Mouse (Mus musculus) midbrain, embryonic 11.5 days (tissue): ENCODE results near the gene Stab1. TPM values are rescaled to one million over a fixed set of nuclear protein-coding genes. Genes with fewer than 3 reads are reported as not detected.
A peak's percentile ranks its signal among the peaks of the same experiment; 100 is the strongest.

Experiments used
- ATAC-seq: fragments of 200-750 bp; cut with Nextera tagmentation; 2 replicates; pipeline ENCODE4 v1.8.0; 2017; ENCODE audit warnings: moderate TSS enrichment, moderate library complexity; ENCODE audit not compliant: low FRiP score
- DNase-seq: peaks from one replicate; pipeline ENCODE4 v3.0.0; 2015; ENCODE audit warnings: low spot score; ENCODE audit errors: missing footprints
- H3K27ac ChIP-seq: fragments of 300-500 bp; sonication (generic); 2 replicates; pipeline ENCODE4 v1.5.1; 2014; ENCODE audit warnings: low read depth, low read length
- H3K27me3 ChIP-seq: fragments of 300-500 bp; sonication (generic); 2 replicates; pipeline ENCODE4 v1.6.1; 2014; ENCODE audit warnings: mild to moderate bottlenecking, low read length, moderate library complexity, mixed read lengths; ENCODE audit not compliant: control insufficient read depth, insufficient read depth
- H3K36me3 ChIP-seq: fragments of 300-500 bp; sonication (generic); 2 replicates; pipeline ENCODE4 v1.6.1; 2014; ENCODE audit warnings: mild to moderate bottlenecking, low read length, moderate library complexity, mixed read lengths; ENCODE audit not compliant: control insufficient read depth, insufficient read depth
- H3K4me1 ChIP-seq: fragments of 300-500 bp; sonication (generic); 2 replicates; pipeline ENCODE4 v1.6.1; 2014; ENCODE audit warnings: low read length; ENCODE audit not compliant: control insufficient read depth, insufficient read depth
- H3K4me2 ChIP-seq: fragments of 300-500 bp; sonication (generic); 2 replicates; pipeline ENCODE4 v1.6.1; 2014; ENCODE audit warnings: mild to moderate bottlenecking, moderate library complexity
- H3K4me3 ChIP-seq: fragments of 300-500 bp; sonication (generic); 2 replicates; pipeline ENCODE4 v1.5.1; 2014; ENCODE audit warnings: low read depth, low read length
- H3K9ac ChIP-seq: fragments of 300-500 bp; sonication (generic); 2 replicates; pipeline ENCODE4 v1.6.1; 2014; ENCODE audit warnings: low read length
- H3K9me3 ChIP-seq: fragments of 300-500 bp; sonication (generic); 2 replicates; pipeline ENCODE4 v1.6.1; 2016; ENCODE audit warnings: low read length; ENCODE audit not compliant: control insufficient read depth
- WGBS: fragments of 180-500 bp; shearing (Covaris S2); extraction: QIAGEN DNeasy Blood & Tissue Kit; methylation state at CpG from one replicate; pipeline ENCODE4 v1.1.7; 2014; 5-methylcytosine and 5-hydroxymethylcytosine counted together
- polyA plus RNA-seq: library from polyadenylated mRNA; unstranded; fragments of >200 nt; fragmentation: Nextera tagmentation; extraction: Ambion mirVana; gene quantifications from 2 replicates; pipeline ENCODE4 v1.2.1, GENCODE M21; 2014

Gene Stab1
- polyA plus RNA-seq, 1 experiment from 2014 or later, result 28.6 TPM

GRCm38 (mm10) chr14:31132031-31132430 is 36.4 kb downstream of the Stab1 start:
- Histone ChIP-seq H3K9ac (peak overlapping the region; percentile 97), H3K27ac (no peak overlapping the region), H3K4me1 (peaks cover 27% of the 10 kb centered on the region), H3K27me3 (no peaks in the 10 kb centered on the region), H3K4me2 (peak overlapping the region; percentile 85), H3K9me3 (no peaks in the 10 kb centered on the region), H3K4me3 (peak overlapping the region; percentile 92), H3K36me3 (peaks cover 17% of the 10 kb centered on the region)
- ATAC-seq (no peak), DNase-seq (no peak)
- WGBS, result 13% methylated on average over 6 of the region's 6 CpGs

- no peak for ATAC-seq
- peak overlapping the region; percentile 85 for H3K4me2 ChIP-seq
- peaks cover 27% of the 10 kb centered on the region for H3K4me1 ChIP-seq
- no peaks in the 10 kb centered on the region for H3K27me3 ChIP-seq
- peaks cover 10% of the 10 kb centered on the region for H3K36me3 ChIP-seq
- H3K9me3 ChIP-seq, result no peaks in the 10 kb centered on the region
- H3K27ac ChIP-seq, result peak overlapping the region; percentile 90
- peak; percentile 93 for DNase-seq
- H3K9ac ChIP-seq, result peak overlapping the region; percentile 97
- peak overlapping the region; percentile 92 for H3K4me3 ChIP-seq
- under 1% methylated on average over 43 of the region's 43 CpGs for WGBS
Observed at GRCm38 (mm10) chr14:31131272-31131821, 37.1 kb downstream of the Stab1 start.

GRCm38 (mm10) chr14:31130236-31131220 is 37.9 kb downstream of the Stab1 start, which contains the start of gene Nt5dc2:
TSS of gene Nt5dc2 (plus strand) at chr14:31131053.
- H3K4me1 ChIP-seq, result peaks cover 27% of the 10 kb centered on the region

GRCm38 (mm10) chr14:31129326-31130235 is 38.9 kb downstream of the Stab1 start:
- Histone ChIP-seq H3K27ac (peak overlapping the region; percentile 90), H3K4me1 (peaks cover 30% of the 10 kb centered on the region), H3K4me3 (peak overlapping the region; percentile 4; the same call in 1 of the 2 replicates), H3K9me3 (no peaks in the 10 kb centered on the region), H3K9ac (peak overlapping the region; percentile 97), H3K36me3 (no peaks in the 10 kb centered on the region; the same call in 1 of the 2 replicates), H3K27me3 (no peaks in the 10 kb centered on the region), H3K4me2 (peak overlapping the region; percentile 85)
- WGBS, result 70% methylated on average over 15 of the region's 15 CpGs
- ATAC-seq, result no peak
- DNase-seq, result no peak

More at GRCm38 (mm10) chr14:31130236-31131220, 37.9 kb downstream of the Stab1 start, which contains the start of gene Nt5dc2:
- no peaks in the 10 kb centered on the region for H3K27me3 ChIP-seq
- WGBS, result 4% methylated on average over 57 of the region's 63 CpGs
- peak; percentile 99 for DNase-seq
- peak within 1 kb of the TSS; percentile 85 for H3K4me2 ChIP-seq
- ATAC-seq, result peak; percentile 90
- peak within 1 kb of the TSS; percentile 97 for H3K9ac ChIP-seq
- H3K9me3 ChIP-seq, result no peaks in the 10 kb centered on the region
- peak within 1 kb of the TSS; percentile 92 for H3K4me3 ChIP-seq
- peaks cover 5% of the 10 kb centered on the region for H3K36me3 ChIP-seq
- peak within 1 kb of the TSS; percentile 90 for H3K27ac ChIP-seq

DNA sequence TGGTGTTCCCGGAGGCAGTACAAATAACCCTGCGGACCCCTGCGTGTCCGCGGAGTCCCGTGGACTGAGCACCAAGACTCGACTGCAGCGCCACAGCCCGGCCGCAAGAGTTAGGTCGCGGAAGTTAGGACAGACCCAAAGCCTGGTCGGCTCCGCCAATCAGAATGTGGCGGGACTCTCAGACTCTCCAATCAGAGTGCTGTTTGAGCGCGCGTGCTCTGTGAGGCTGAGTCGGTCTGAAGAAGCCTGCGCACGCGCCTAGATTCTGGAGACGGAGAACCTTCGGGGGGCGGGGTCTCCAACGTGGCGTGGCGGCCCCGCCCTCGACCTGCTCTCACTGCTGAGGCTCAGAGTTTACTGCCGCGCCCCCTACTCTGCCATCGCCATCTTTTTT is 39.6 kb downstream of the Stab1 start, which contains the start of gene Smim4:
Gene Smim4, minus strand, starts transcription at position 131 of the 394 bp plus-strand sequence.
- Histone ChIP-seq H3K27me3 (no peaks in the 10 kb centered on the region), H3K4me1 (peaks cover 30% of the 10 kb centered on the region)

DNA sequence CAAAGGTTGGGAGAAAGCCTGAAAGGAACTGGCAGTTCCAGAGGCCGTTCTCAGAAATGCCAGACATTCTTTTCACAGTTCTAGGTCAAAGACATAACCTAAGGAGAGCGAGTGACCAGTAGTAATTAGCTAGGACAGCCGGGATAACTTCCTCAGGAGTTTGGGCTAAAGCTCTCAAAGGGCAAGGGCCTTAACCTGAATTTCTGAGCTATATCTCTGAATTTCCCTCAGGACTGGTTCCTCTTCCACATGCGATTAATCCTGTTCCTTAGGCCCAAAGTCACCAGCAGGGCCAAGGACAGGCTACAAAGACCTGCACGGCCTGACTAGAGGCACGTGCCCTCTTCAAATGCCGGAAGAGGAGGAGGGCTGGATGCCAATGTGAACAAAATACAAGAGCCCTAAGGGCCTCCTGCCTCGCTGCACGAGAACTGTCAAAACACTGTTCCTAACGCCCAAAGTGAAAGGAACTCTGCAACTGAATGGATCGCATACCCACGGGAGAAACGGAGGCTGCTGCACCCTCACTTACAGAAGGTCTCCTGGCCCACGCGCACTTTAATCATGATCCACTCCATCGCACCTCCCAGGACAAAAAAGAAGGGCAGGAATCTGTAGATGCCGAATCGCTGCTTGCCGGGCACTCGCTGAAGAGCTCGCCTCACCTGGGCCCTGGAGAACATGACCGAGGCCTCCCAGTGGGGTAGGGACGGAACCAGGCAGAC is 40.2 kb downstream of the Stab1 start:
- no peaks in the 10 kb centered on the region for H3K27me3 ChIP-seq
- peaks cover 29% of the 10 kb centered on the region for H3K4me1 ChIP-seq
- ATAC-seq (0 out of 2 replicates have a peak, but pooled peaks have one; percentile 0), DNase-seq (no peak)
- H3K9ac ChIP-seq, result peak overlapping the region; percentile 73
- 3% methylated on average over 23 of the region's 23 CpGs for WGBS
- peak overlapping the region; percentile 48; the same call in 1 of the 2 replicates for H3K27ac ChIP-seq
- H3K4me3 ChIP-seq, result peak overlapping the region; percentile 64
- H3K4me2 ChIP-seq, result peak overlapping the region; percentile 81
- H3K9me3 ChIP-seq, result no peaks in the 10 kb centered on the region
- H3K36me3 ChIP-seq, result no peaks in the 10 kb centered on the region; the same call in 1 of the 2 replicates

More for the DNA sequence above, 39.6 kb downstream of the Stab1 start, which contains the start of gene Smim4:
- no peaks in the 10 kb centered on the region for H3K9me3 ChIP-seq
- peak; percentile 92 for ATAC-seq
- no peaks in the 10 kb centered on the region; the same call in 1 of the 2 replicates for H3K36me3 ChIP-seq
- H3K9ac ChIP-seq, result peak within 1 kb of the TSS; percentile 73
- peak; percentile 99 for DNase-seq
- H3K27ac ChIP-seq, result peak within 1 kb of the TSS; percentile 48; the same call in 1 of the 2 replicates
- H3K4me3 ChIP-seq, result peak within 1 kb of the TSS; percentile 64
- peak within 1 kb of the TSS; percentile 81 for H3K4me2 ChIP-seq
- under 1% methylated on average over 33 of the region's 33 CpGs for WGBS

GRCm38 (mm10) chr14:31126826-31127225 is 41.6 kb downstream of the Stab1 start:
- DNase-seq (no peak), ATAC-seq (no peak)
- Histone ChIP-seq H3K4me2 (no peak overlapping the region), H3K9me3 (no peaks in the 10 kb centered on the region), H3K27ac (no peak overlapping the region), H3K9ac (no peak overlapping the region), H3K4me1 (peaks cover 14% of the 10 kb centered on the region), H3K27me3 (no peaks in the 10 kb centered on the region), H3K4me3 (no peak overlapping the region), H3K36me3 (no peaks in the 10 kb centered on the region; the same call in 1 of the 2 replicates)
- WGBS, result 93% methylated on average over 8 of the region's 8 CpGs
